Mouse (Mus musculus) small intestine, adult 2 months (tissue): ENCODE measurements around the gene Npas3. TPM values are rescaled to one million over a fixed set of nuclear protein-coding genes. Genes with fewer than 3 reads are reported as not detected.

Experiments used
- H3K27ac ChIP-seq: fragments of 200-500 bp; 2 replicates; pipeline ENCODE4 v1.5.1; 2012; ENCODE audit warnings: low read depth, low read length, control low read depth, inconsistent platforms; ENCODE audit not compliant: insufficient read depth
- H3K27me3 ChIP-seq: fragments of 200-500 bp; 2 replicates; pipeline ENCODE4 v1.6.1; 2012; ENCODE audit warnings: mild to moderate bottlenecking, moderate library complexity, low read length, inconsistent platforms; ENCODE audit not compliant: control insufficient read depth, insufficient read depth
- H3K36me3 ChIP-seq: fragments of 200-500 bp; 2 replicates; pipeline ENCODE4 v1.6.1; 2012; ENCODE audit warnings: mild to moderate bottlenecking, low read length, control low read depth, inconsistent platforms; ENCODE audit not compliant: control insufficient read depth, insufficient read depth
- H3K4me1 ChIP-seq: fragments of 200-500 bp; 2 replicates; pipeline ENCODE4 v1.6.1; 2012; ENCODE audit warnings: low read length, inconsistent platforms, mixed read lengths; ENCODE audit not compliant: control insufficient read depth, insufficient read depth, insufficient read length
- H3K4me3 ChIP-seq: fragments of 200-500 bp; 2 replicates; pipeline ENCODE4 v1.5.1; 2012; ENCODE audit warnings: low read depth, mild to moderate bottlenecking, control low read depth, inconsistent platforms, low read length, moderate library complexity
- CTCF ChIP-seq: fragments of 200-500 bp; IDR thresholded peaks from 2 replicates; pipeline ENCODE4 v1.5.1; 2012; ENCODE audit warnings: low read depth, mild to moderate bottlenecking, control low read depth, inconsistent platforms, low read length, moderate library complexity, mixed read lengths; ENCODE audit not compliant: insufficient replicate concordance, insufficient read length; ENCODE audit errors: extremely low read depth
- POLR2A ChIP-seq: fragments of 200-500 bp; IDR thresholded peaks from 2 replicates; pipeline ENCODE4 v1.6.1; 2012; ENCODE audit warnings: low read depth, mild to moderate bottlenecking, control low read depth, inconsistent platforms, low read length, moderate library complexity
- WGBS: fragments of 180-500 bp; shearing (Covaris S2); methylation state at CpG from one replicate; pipeline ENCODE4 v1.1.7; 2018; 5-methylcytosine and 5-hydroxymethylcytosine counted together
- polyA plus RNA-seq: library from polyadenylated mRNA; depleted of rRNA; stranded (reverse); fragments of >200 nt; gene quantifications from 2 replicates; pipeline ENCODE4 v1.2.3, GENCODE M21; 2012

The Npas3 gene
- polyA plus RNA-seq, 1 experiment: 0.13 TPM

DNA sequence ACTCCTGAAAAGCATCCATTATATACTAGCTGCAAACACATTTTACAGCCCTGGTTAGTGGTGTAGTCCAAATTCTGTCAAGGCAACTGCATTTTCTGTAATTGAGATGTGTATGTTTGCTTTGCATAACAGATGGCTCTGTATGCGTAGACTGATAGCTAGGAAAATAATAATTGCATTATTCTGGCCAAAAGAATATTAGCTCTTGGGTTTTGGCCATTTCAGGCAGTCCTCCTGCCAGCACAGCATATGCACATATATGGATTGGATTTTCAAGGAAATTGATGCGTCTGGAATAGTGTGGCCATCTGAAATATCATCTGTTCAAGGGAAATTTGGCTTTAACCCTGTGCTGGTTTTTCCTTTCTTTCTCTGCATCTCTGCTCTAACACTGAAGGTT is 584.9 kb downstream of the Npas3 start:
- WGBS: 77% methylated on average over 2 of the region's 2 CpGs
- Histone ChIP-seq H3K4me1 (no peaks in the 10 kb centered on the region), H3K4me3 (no peak overlapping the region), H3K36me3 (no peaks in the 10 kb centered on the region), H3K27me3 (no peaks in the 10 kb centered on the region), H3K27ac (no peak overlapping the region)
- TF ChIP-seq CTCF (no peak), POLR2A (no peak)

- H3K4me1 ChIP-seq: no peaks in the 10 kb centered on the region
- H3K36me3 ChIP-seq: no peaks in the 10 kb centered on the region
- no peak overlapping the region for H3K4me3 ChIP-seq
- WGBS: 82% methylated on average over 27 of the region's 27 CpGs
- H3K27ac ChIP-seq: no peak overlapping the region
- H3K27me3 ChIP-seq: no peaks in the 10 kb centered on the region
- no peak for TF ChIP-seq POLR2A
- no peak for TF ChIP-seq CTCF
Measured at GRCm38 (mm10) chr12:53836031-53836790, 587.7 kb downstream of the Npas3 start.

DNA sequence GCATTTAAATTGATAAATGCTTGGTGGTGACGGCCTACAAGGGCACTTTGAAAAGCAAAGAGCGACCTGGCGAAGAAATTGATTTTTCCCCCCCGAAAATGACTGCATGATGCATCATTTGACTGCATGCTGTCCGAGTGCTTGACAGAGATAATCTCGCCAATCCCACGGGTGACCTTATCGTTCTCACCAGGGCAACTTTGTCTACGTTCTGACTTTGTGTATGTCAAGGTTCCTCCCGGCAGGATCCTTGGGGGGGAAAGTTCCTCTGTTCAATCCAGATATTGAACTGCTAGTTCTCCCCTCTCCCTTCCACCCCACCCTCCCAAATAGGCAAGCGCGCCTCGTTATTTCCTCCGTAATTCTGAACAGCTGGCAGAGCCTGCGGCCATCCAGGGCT is 588.9 kb downstream of the Npas3 start:
- no peak for TF ChIP-seq CTCF
- no peak for TF ChIP-seq POLR2A
- Histone ChIP-seq H3K4me3 (no peak overlapping the region), H3K4me1 (no peaks in the 10 kb centered on the region), H3K27me3 (no peaks in the 10 kb centered on the region), H3K36me3 (no peaks in the 10 kb centered on the region), H3K27ac (no peak overlapping the region)
- 68% methylated on average over 15 of the region's 15 CpGs for WGBS

DNA sequence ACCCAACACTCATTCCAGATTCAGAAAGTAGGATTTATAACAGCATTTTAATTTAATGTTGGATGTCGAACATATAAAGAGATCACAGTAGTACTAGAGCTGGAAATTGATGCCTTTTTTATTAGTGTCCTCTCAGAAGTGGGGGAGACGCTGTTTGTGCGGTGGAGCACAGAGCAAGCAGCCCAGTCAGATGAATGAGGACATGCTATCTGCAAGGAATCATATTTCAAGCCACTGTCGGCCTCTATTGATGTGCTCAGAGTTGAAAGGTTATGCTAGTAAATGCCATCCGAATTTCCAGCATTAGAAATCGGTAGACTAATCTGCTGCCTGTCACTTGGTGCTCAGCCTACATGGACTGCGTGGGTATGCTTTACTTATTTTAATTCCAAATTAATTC is 590.1 kb downstream of the Npas3 start:
- Histone ChIP-seq H3K4me1 (no peaks in the 10 kb centered on the region), H3K27ac (no peak overlapping the region), H3K27me3 (no peaks in the 10 kb centered on the region), H3K36me3 (no peaks in the 10 kb centered on the region), H3K4me3 (no peak overlapping the region)
- WGBS: 45% methylated on average over 7 of the region's 7 CpGs
- TF ChIP-seq POLR2A (no peak), CTCF (no peak)

DNA sequence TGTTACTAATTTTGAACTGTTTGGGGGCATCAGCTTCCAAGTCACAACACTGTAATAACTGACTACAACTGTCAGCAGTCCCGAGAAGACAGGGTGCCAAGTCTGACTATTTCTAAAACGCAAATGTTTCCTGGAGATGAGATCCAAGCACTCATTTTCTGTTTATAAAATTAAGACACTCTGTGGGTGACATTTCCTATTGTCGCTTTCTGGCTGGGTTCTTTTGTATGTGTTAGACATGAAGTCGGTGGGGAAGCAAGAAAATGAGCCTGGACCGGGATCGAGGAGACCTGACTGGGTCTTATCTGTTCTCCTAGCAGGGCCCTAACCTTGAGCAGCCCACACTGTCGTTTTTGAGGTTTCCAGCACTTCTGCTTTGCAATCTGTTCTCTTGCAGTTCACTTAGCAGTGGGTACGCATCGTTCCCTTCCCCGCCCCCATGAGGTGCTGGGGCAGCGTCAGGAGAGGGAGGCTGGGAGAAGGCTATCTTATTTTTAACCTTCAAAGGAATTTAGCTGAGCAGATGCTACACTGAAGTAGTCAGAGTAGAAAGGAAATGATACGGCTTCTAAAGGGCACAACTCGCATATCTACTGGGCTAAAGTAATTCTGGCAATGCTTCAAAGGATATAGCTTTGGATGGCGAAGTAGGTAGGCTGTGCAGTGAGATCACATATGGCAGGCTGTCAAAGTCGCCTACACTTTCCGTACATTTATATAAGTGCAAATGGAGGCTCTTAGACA is 593.6 kb downstream of the Npas3 start:
- 58% methylated on average over 16 of the region's 16 CpGs for WGBS
- Histone ChIP-seq H3K4me1 (no peaks in the 10 kb centered on the region), H3K4me3 (no peak overlapping the region), H3K27me3 (no peaks in the 10 kb centered on the region), H3K27ac (no peak overlapping the region), H3K36me3 (no peaks in the 10 kb centered on the region)
- TF ChIP-seq CTCF: no peak
- no peak for TF ChIP-seq POLR2A

GRCm38 (mm10) chr12:53843626-53844025 is 595.1 kb downstream of the Npas3 start:
- H3K27me3 ChIP-seq: no peaks in the 10 kb centered on the region
- H3K36me3 ChIP-seq: no peaks in the 10 kb centered on the region
- H3K27ac ChIP-seq: no peak overlapping the region
- no peaks in the 10 kb centered on the region for H3K4me1 ChIP-seq
- TF ChIP-seq CTCF: no peak
- TF ChIP-seq POLR2A: no peak
- 61% methylated on average over 3 of the region's 3 CpGs for WGBS
- no peak overlapping the region for H3K4me3 ChIP-seq

GRCm38 (mm10) chr12:53846154-53846665 is 597.7 kb downstream of the Npas3 start:
- no peaks in the 10 kb centered on the region for H3K27me3 ChIP-seq
- no peaks in the 10 kb centered on the region for H3K4me1 ChIP-seq
- 30% methylated on average over 12 of the region's 12 CpGs for WGBS
- H3K27ac ChIP-seq: no peak overlapping the region
- no peak overlapping the region for H3K4me3 ChIP-seq
- H3K36me3 ChIP-seq: no peaks in the 10 kb centered on the region
- no peak for TF ChIP-seq CTCF
- TF ChIP-seq POLR2A: no peak
